Mouse (Mus musculus) CH12.LX (cell line): Measurements from ENCODE around the gene Dazap1. TPM values are rescaled to one million over a fixed set of nuclear protein-coding genes. Genes with fewer than 3 reads are reported as not detected.

Experiments used
- DNase-seq: peaks from one replicate; pipeline ENCODE4 v3.0.0-alpha.2; 2013; ENCODE audit errors: extremely low read depth
- H3K27ac ChIP-seq: 2 replicates; pipeline ENCODE4 v1.5.1; 2012; ENCODE audit warnings: low read depth, mild to moderate bottlenecking, control low read depth, moderate library complexity; ENCODE audit not compliant: insufficient read depth
- H3K27me3 ChIP-seq: replicated peaks from 2 replicates; pipeline ENCODE3; 2012; ENCODE audit warnings: inconsistent platforms
- H3K36me3 ChIP-seq, 2 experiments: replicated peaks in 1 of 2; 2 replicates each; pipeline versions ENCODE3 to v1.6.1; 2012; ENCODE audit warnings: inconsistent platforms in 1 of 2, low read length in 1 of 2, mild to moderate bottlenecking in 1 of 2, mixed read lengths in 1 of 2, moderate library complexity in 1 of 2; ENCODE audit not compliant: control insufficient read depth in 1 of 2, insufficient read depth in 1 of 2
- H3K4me1 ChIP-seq, 2 experiments: 2 replicates each; pipeline ENCODE4 v1.6.1; 2012; ENCODE audit warnings: inconsistent platforms in 1 of 2, moderate library complexity in 1 of 2; ENCODE audit not compliant: insufficient read depth in 2 of 2, control insufficient read depth in 1 of 2
- H3K4me2 ChIP-seq: 2 replicates; pipeline ENCODE4 v1.6.1; 2012; ENCODE audit warnings: low read depth, mild to moderate bottlenecking, control low read depth; ENCODE audit not compliant: poor library complexity, insufficient read depth, severe bottlenecking
- H3K4me3 ChIP-seq, 3 experiments: fragments of 150-350 bp in 1 of 3; sonication (generic) in 1 of 3; replicated peaks in 1 of 3; 2 replicates each; pipeline versions ENCODE3 to v1.5.1; 2011 to 2012; ENCODE audit warnings: low read depth in 2 of 3, low read length in 2 of 3, mild to moderate bottlenecking in 2 of 3, moderate library complexity in 2 of 3, control low read depth in 1 of 3, improper control_type of control experiment in 1 of 3, inconsistent platforms in 1 of 3, mixed read lengths in 1 of 3; ENCODE audit not compliant: poor library complexity in 1 of 3
- H3K79me2 ChIP-seq: replicated peaks from 2 replicates; pipeline ENCODE4 v1.6.1; 2012; ENCODE audit warnings: mild to moderate bottlenecking, moderate library complexity; ENCODE audit not compliant: control insufficient read depth, poor library complexity, insufficient read depth, severe bottlenecking; ENCODE audit errors: extremely low read depth
- H3K9ac ChIP-seq: 2 replicates; pipeline ENCODE4 v1.6.1; 2012; ENCODE audit warnings: low read depth, mild to moderate bottlenecking, control low read depth, moderate library complexity; ENCODE audit not compliant: insufficient read depth
- H3K9me3 ChIP-seq: replicated peaks from 2 replicates; pipeline ENCODE3; 2012; ENCODE audit warnings: low read length, inconsistent platforms, mixed read lengths
- CHD1 ChIP-seq: IDR thresholded peaks from 2 replicates; pipeline ENCODE4 v1.6.1; 2012; ENCODE audit warnings: low read depth, low read length, improper control_type of control experiment, inconsistent platforms
- CHD2 ChIP-seq: IDR thresholded peaks from 2 replicates; pipeline ENCODE4 v1.6.1; 2011; ENCODE audit warnings: low read length, improper control_type of control experiment
- CTCF ChIP-seq, 2 experiments: IDR thresholded peaks in 1 of 2; conservative IDR thresholded peaks in 1 of 2; 2 replicates each; pipeline ENCODE4 v1.5.1; 2011 to 2012; ENCODE audit warnings: low read depth in 2 of 2, low read length in 2 of 2, improper control_type of control experiment in 1 of 2, inconsistent platforms in 1 of 2, mild to moderate bottlenecking in 1 of 2, moderate library complexity in 1 of 2
- E2F4 ChIP-seq: IDR thresholded peaks from 2 replicates; pipeline ENCODE4 v1.6.1; 2011; ENCODE audit warnings: low read depth, low read length, improper control_type of control experiment; ENCODE audit not compliant: insufficient replicate concordance
- EP300 ChIP-seq: IDR thresholded peaks from 2 replicates; pipeline ENCODE4 v1.6.1; 2011; ENCODE audit warnings: low read length, improper control_type of control experiment
- ETS1 ChIP-seq: conservative IDR thresholded peaks from 2 replicates; pipeline ENCODE4 v1.6.1; 2012; ENCODE audit warnings: low read depth, mild to moderate bottlenecking, inconsistent platforms, low read length, improper control_type of control experiment, moderate library complexity
- GABPA ChIP-seq: IDR thresholded peaks from 2 replicates; pipeline ENCODE4 v1.6.1; 2012; ENCODE audit warnings: low read depth, low read length, improper control_type of control experiment, inconsistent platforms; ENCODE audit not compliant: insufficient replicate concordance
- HCFC1 ChIP-seq: IDR thresholded peaks from 2 replicates; pipeline ENCODE4 v1.6.1; 2012; ENCODE audit warnings: low read depth, mild to moderate bottlenecking, inconsistent platforms, low read length, improper control_type of control experiment
- IRF4 ChIP-seq: IDR thresholded peaks from 2 replicates; pipeline ENCODE4 v1.6.1; 2014; ENCODE audit warnings: low read depth, mild to moderate bottlenecking, inconsistent platforms, low read length, improper control_type of control experiment
- JUN ChIP-seq: IDR thresholded peaks from 2 replicates; pipeline ENCODE4 v1.6.1; 2011; ENCODE audit warnings: low read depth, mild to moderate bottlenecking, low read length, improper control_type of control experiment, moderate library complexity; ENCODE audit not compliant: insufficient read depth
- KAT2A ChIP-seq: IDR thresholded peaks from 2 replicates; pipeline ENCODE4 v1.6.1; 2012; ENCODE audit warnings: low read length, improper control_type of control experiment, inconsistent platforms; ENCODE audit not compliant: insufficient replicate concordance
- MAFK ChIP-seq: IDR thresholded peaks from 2 replicates; pipeline ENCODE4 v1.6.1; 2011; ENCODE audit warnings: low read length, improper control_type of control experiment; ENCODE audit not compliant: insufficient replicate concordance
- MAZ ChIP-seq: IDR thresholded peaks from 2 replicates; pipeline ENCODE4 v1.6.1; 2012; ENCODE audit warnings: low read depth, mild to moderate bottlenecking, inconsistent platforms, low read length, improper control_type of control experiment, moderate library complexity
- MXI1 ChIP-seq: IDR thresholded peaks from 2 replicates; pipeline ENCODE4 v1.6.1; 2011; ENCODE audit warnings: mild to moderate bottlenecking, low read depth, low read length, improper control_type of control experiment
- NRF1 ChIP-seq: IDR thresholded peaks from 2 replicates; pipeline ENCODE4 v1.6.1; 2014; ENCODE audit warnings: low read depth, mild to moderate bottlenecking, inconsistent platforms, low read length, improper control_type of control experiment, moderate library complexity
- PAX5 ChIP-seq: IDR thresholded peaks from 2 replicates; pipeline ENCODE4 v1.6.1; 2012; ENCODE audit warnings: low read length, inconsistent platforms, mixed read lengths
- POLR2A ChIP-seq: IDR thresholded peaks from 2 replicates; pipeline ENCODE4 v1.6.1; 2011; ENCODE audit warnings: low read depth, mild to moderate bottlenecking, improper control_type of control experiment, low read length
- RAD21 ChIP-seq: IDR thresholded peaks from 2 replicates; pipeline ENCODE4 v1.6.1; 2011; ENCODE audit warnings: low read depth, mild to moderate bottlenecking, low read length, improper control_type of control experiment, moderate library complexity
- RCOR1 ChIP-seq: conservative IDR thresholded peaks from 2 replicates; pipeline ENCODE4 v1.6.1; 2012; ENCODE audit warnings: low read depth, mild to moderate bottlenecking, inconsistent platforms, low read length, improper control_type of control experiment
- SIN3A ChIP-seq: IDR thresholded peaks from 2 replicates; pipeline ENCODE4 v1.6.1; 2012; ENCODE audit warnings: low read length, improper control_type of control experiment, inconsistent platforms
- SMC3 ChIP-seq: IDR thresholded peaks from 2 replicates; pipeline ENCODE4 v1.6.1; 2011; ENCODE audit warnings: low read depth, low read length, improper control_type of control experiment
- TBP ChIP-seq: conservative IDR thresholded peaks from 2 replicates; pipeline ENCODE4 v1.6.1; 2011; ENCODE audit warnings: low read depth, low read length, improper control_type of control experiment
- UBTF ChIP-seq: IDR thresholded peaks from 2 replicates; pipeline ENCODE4 v1.6.1; 2012; ENCODE audit warnings: low read depth, mild to moderate bottlenecking, inconsistent platforms, low read length, improper control_type of control experiment, moderate library complexity
- USF1 ChIP-seq: IDR thresholded peaks from 2 replicates; pipeline ENCODE4 v1.6.1; 2014; ENCODE audit warnings: low read depth, mild to moderate bottlenecking, inconsistent platforms, low read length, improper control_type of control experiment
- USF2 ChIP-seq: conservative IDR thresholded peaks from 2 replicates; pipeline ENCODE4 v1.6.1; 2011; ENCODE audit warnings: low read depth, low read length, improper control_type of control experiment
- ZC3H11A ChIP-seq: IDR thresholded peaks from 2 replicates; pipeline ENCODE4 v1.6.1; 2012; ENCODE audit warnings: low read depth, mild to moderate bottlenecking, inconsistent platforms, low read length, improper control_type of control experiment
- ZMIZ1 ChIP-seq: IDR thresholded peaks from 2 replicates; pipeline ENCODE4 v1.6.1; 2012; ENCODE audit warnings: low read depth, mild to moderate bottlenecking, inconsistent platforms, low read length, improper control_type of control experiment
- ZNF384 ChIP-seq: IDR thresholded peaks from 2 replicates; pipeline ENCODE4 v1.6.1; 2012; ENCODE audit warnings: low read depth, low read length, improper control_type of control experiment, inconsistent platforms
- dilution Hi-C: fragments of 300-500 bp; cut with MboI; formaldehyde crosslinking; loops from 2 replicates; pipeline ENCODE4 v1.14.3; 2020; ENCODE audit warnings: low sequenced_read_pairs; ENCODE audit not compliant: extremely low pct_unique_long_range_greater_than_20kb, extremely low pct_ligation_motif_present
- in situ Hi-C: fragments of 300-500 bp; cut with MboI; formaldehyde crosslinking; loops from 3 replicates; pipeline ENCODE4 v1.14.3; 2019; ENCODE audit warnings: low sequenced_read_pairs, low pct_ligation_motif_present, low pct_unique_long_range_greater_than_20kb, mixed read lengths
- polyA plus RNA-seq: library from polyadenylated mRNA; unstranded; fragments of >175 nt; gene quantifications from 2 replicates; pipeline ENCODE4 v1.2.1, GENCODE M21; 2012; ENCODE audit warnings: low read depth; ENCODE audit not compliant: insufficient read length
- total RNA-seq, 2 experiments: library from RNA; depleted of rRNA; stranded (reverse); fragments of 300-350 nt in 1 of 2; fragments of >200 nt in 1 of 2; gene quantifications; 2 replicates each; pipeline ENCODE4 v1.2.3; 2012 to 2014

Gene Dazap1
- total and polyA plus RNA-seq, 3 experiments = 162 to 236 (median 187) TPM

- H3K9me3 ChIP-seq = peaks cover 3% of the 10 kb centered on the region
- no peaks in the 10 kb centered on the region for H3K27me3 ChIP-seq
- no peak overlapping the region for H3K4me2 ChIP-seq
- in situ Hi-C loops = no loop called here
- H3K9ac ChIP-seq = no peak overlapping the region
- dilution Hi-C loops = no loop called here
- no peak for DNase-seq
- H3K27ac ChIP-seq = no peak overlapping the region
- H3K4me1 ChIP-seq = peaks cover 32 to 54% of the 10 kb centered on the region in 2 experiments
- H3K36me3 ChIP-seq = peaks cover 47 to 62% of the 10 kb centered on the region in 2 experiments
- peaks cover 8% of the 10 kb centered on the region for H3K79me2 ChIP-seq
- no peak overlapping the region for H3K4me3 ChIP-seq
- no peak for TF ChIP-seq E2F4
- no peak for TF ChIP-seq UBTF
- no peak for TF ChIP-seq ZC3H11A
- no peak for TF ChIP-seq IRF4
- TF ChIP-seq PAX5 = no peak
Observed at GRCm38 (mm10) chr10:80288097-80288496, 26.8 kb downstream of the Dazap1 start.

GRCm38 (mm10) chr10:80288657-80289056 lies 27.4 kb downstream of the Dazap1 start:
- H3K79me2 ChIP-seq = peaks cover 14% of the 10 kb centered on the region
- H3K36me3 ChIP-seq = peaks cover 44 to 62% of the 10 kb centered on the region in 2 experiments
- H3K27me3 ChIP-seq = no peaks in the 10 kb centered on the region
- H3K9ac ChIP-seq = no peak overlapping the region
- peaks cover 26 to 49% of the 10 kb centered on the region in 2 experiments for H3K4me1 ChIP-seq
- H3K4me2 ChIP-seq = no peak overlapping the region
- H3K4me3 ChIP-seq = no peak overlapping the region
- H3K9me3 ChIP-seq = peaks cover 3% of the 10 kb centered on the region
- TF ChIP-seq ETS1 (no peak), USF1 (no peak), EP300 (no peak), JUN (no peak), POLR2A (no peak; the same call in 1 of the 2 replicates), SMC3 (0 out of 2 replicates have a peak, but pooled peaks have one; percentile 19), MAZ (no peak), CHD1 (no peak), ZC3H11A (no peak), TBP (no peak), CHD2 (no peak), ZMIZ1 (no peak), NRF1 (no peak), CTCF (conservative IDR thresholded peaks at IDR 0.05 in 1 of 2, IDR thresholded peaks at IDR 0.05 in 1 of 2; ENCODE audit: low read depth in 2 of 2, low read length in 2 of 2) (peak in 1 of 2 experiments; percentile 41; a peak in 2 of 4 replicates), ZNF384 (no peak), SIN3A (no peak), PAX5 (no peak), KAT2A (no peak), RCOR1 (no peak), IRF4 (no peak), MAFK (no peak), RAD21 (peak; percentile 7), GABPA (no peak), HCFC1 (no peak), MXI1 (no peak), USF2 (no peak)
- H3K27ac ChIP-seq = no peak overlapping the region
- in situ Hi-C loops (no loop called here), dilution Hi-C loops (no loop called here)
- DNase-seq = no peak
